Mouse (Mus musculus): ENCODE measurements around the gene Aym1.
"Not testable (repeated sequence)": the region's sequence is repeated elsewhere in the genome, so short reads cannot be mapped to it uniquely, and the experiment has no call there.

Gene Aym1

GRCm38 (mm10) chr5:113357186-113357585 is at the start of gene Aym1:
TSS of gene Aym1 (plus strand) at chr5:113357294.
- no peak for DNase-seq

GRCm38 (mm10) chr5:113309491-113310376 is 47.4 kb upstream of the Aym1 start:
- peak; percentile 39 for DNase-seq

DNA sequence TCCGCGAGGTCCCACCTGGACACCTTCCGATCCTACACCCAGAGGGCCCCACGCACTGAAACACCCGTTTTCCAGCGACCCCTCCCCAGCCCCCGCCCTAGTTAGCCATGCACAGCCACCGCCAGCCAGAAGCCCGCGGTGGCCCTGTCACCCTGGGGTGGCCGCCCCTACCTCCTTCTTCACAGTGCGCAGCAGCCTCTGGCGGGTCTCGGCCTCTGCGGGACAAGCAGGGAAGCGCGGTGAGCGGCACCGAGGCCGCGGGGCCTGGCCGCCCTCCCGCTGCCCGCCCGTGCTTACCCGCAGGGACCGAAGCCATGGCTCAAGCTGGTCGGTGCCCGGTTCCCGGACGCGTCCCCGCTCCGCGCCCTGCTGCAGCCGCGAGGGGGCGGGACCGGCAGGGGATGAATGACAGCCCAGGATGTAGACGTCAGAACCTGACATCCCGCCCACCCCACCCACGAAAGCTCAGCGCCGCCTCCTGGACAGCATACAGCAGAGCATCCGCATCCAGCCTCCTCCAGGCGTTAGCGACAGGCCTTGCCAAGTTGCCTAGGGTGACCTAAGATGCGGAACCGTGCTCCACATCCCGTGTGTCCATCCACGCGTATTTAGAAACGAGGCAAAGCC is 46.6 kb upstream of the Aym1 start, which contains the start of gene Sgsm1:
Sgsm1 (minus strand) TSS at position 410 of the 627 bp plus-strand sequence.
- DNase-seq: peak; percentile 91

- peak; percentile 90 for DNase-seq
Observed at GRCm38 (mm10) chr5:113313998-113314397, 43.1 kb upstream of the Aym1 start.

DNA sequence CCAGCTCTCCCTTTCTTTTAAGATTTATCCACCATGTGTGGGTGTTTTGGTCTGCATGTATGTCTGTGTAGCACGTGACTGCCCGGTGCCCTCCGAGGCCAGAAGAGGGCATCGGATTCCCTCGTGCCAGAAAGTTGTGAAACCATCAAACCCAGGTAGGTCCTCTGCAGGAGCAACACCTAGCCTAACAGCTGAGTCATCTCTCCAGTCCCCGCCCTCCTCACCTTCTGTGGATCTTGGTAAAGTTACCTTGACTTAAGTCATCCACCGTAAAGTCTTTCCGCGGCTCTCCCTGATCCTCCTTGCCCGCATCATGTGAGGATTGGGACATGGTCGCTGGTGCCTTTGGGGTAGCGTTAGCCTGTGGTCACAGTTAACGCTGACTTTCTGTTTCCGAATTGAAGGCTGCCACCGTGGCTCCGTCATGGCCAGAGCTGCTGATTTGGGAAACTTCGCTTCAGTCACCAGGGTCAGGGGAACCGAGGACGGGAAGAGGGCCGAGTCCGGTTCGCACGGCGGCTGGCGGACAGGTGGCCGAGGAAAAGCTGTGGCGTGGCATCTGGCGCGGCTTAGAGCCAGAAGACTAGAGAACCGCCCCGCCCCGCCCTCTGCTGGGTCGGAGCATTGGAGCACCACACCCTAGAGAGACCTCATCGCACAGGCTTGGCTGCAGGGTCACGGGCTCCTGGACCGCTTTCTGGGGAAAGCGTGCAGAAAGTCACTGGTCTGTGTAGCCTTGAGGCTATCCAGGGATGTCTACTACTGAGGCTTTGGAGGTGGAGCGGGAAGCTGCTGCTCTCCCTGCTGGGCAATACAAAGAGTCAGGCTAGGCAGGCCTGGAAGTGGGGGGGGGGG is 33.1 kb upstream of the Aym1 start:
- DNase-seq: no peak

DNA sequence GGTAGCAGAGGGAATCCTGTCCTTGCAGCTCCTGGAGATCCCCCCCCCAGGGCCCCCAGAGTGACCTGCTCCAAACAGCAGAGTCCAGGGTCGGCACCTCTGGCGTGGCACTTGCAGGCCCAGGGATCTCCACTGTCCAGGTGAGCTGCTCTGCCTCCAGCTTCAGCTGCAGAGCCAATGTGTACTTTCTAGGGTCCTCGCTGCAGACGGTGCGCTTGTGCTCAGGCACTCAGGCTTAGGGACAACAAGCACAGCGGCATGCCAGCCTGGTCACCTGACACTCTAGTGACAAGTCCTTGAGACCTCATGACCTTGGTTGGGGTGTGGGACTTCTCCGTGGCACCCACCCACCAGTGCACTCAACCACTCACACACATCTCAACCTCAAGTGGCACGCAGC is 27.6 kb upstream of the Aym1 start:
- no peak for DNase-seq

DNA sequence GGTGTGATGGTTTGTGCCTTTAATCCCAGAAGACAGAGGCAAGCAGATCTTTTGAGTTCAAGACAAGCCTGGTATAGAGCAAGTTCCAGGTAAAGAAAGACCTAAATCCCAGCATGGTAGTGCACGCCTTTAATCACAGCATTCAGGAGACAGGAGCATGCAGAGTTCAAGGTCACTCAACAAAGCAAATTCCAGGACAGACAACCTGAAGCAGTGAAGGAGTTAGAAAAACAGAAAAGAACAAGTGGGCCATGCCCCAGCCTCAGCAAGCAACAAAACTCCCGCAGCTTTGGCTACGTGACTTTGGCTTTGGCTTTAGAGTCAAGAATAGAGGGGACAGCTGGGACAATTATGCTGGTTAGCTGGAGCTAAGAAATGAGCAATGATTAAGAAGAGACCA is 26.9 kb upstream of the Aym1 start:
- DNase-seq: no peak

- no peak for DNase-seq
Observed at GRCm38 (mm10) chr5:113332239-113332638, 24.9 kb upstream of the Aym1 start.

- no peak for DNase-seq
Observed at GRCm38 (mm10) chr5:113332899-113333298, 24.2 kb upstream of the Aym1 start.

DNA sequence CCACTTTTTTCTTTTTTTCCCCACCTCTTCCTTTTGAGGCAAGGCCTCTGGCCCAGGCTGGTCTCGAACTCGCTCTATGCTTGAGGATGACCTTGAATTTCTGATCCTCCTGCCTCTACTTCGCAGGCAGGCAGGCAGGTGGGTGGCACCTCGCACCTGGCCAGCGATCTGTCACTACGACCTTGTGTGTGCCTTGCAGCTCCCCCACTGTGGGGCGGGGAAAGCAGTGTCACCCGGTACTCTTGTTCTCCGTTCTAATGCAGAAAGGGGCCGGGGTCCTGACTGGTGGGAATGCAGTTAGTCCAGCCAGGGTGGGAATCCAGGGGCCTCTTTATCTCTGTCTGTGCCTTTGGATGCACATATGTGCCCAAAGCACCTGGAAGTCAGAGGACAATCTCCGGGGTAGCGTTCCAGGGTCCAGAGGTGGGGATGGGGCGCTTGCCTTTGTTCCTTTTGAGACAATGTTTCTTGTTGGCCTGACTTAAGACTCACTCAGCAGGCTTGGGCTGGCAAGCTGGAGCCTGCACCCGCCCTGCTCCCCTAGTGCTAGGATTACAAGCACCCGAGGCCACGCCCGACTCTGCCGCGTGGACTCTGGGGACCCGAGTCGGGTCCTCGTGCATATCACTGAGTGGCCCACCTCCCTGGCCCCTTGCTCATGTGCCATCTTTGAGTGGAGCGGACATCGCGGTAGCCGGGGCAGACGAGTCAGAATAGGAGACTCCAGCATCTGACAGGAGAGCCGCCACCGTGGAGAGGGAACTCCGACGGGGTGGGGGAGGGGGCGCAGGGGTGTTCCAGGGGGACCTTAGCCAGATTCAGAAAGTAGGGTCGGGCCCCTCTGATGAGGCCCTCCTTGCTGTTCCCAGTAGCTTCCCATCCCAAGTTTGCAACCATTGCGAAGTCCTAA is 22.2 kb upstream of the Aym1 start:
- no peak for DNase-seq

- DNase-seq: no peak
Observed at GRCm38 (mm10) chr5:113335732-113336131, 21.4 kb upstream of the Aym1 start.

DNA sequence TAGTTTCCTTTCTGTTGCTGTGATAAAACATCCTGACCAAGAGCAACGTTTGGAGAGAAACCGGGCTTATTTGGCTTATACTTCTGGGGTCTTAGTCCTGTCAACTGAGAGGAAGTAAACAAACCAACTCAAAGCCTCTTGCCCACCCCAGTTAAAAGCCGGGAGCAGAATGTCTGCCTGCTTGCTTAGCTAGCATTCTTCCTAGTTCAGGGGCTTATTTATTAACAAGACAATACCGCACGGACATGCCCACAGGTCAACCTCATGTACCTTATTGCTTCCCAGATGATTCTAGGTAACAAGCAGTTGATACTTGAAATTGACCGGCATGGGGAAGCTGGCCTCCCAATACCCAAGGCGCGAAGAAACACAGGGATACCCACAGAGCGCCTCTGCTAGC is 20.8 kb upstream of the Aym1 start:
- no peak for DNase-seq

GRCm38 (mm10) chr5:113344635-113345386 is 12.3 kb upstream of the Aym1 start:
- no peak for DNase-seq

DNA sequence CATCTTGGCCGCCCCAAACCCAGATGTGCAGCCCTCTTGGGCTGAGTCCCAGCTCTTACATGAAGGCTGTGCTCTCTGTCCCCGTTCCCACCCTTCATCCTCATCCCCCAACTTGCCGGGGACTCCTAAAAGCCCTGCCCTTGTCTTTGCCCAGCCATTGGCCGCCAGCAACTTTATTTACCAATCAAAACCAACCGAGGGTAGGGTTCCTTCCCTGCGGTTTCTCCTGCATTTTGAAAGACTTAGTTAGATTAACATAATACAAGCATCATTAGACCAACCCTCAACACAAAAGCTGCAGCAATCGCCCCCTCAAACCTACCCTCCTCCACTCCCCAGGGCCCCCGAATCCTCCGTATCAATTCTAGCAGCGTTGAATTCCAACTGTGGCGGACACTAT is 11.3 kb upstream of the Aym1 start:
- no peak for DNase-seq

DNA sequence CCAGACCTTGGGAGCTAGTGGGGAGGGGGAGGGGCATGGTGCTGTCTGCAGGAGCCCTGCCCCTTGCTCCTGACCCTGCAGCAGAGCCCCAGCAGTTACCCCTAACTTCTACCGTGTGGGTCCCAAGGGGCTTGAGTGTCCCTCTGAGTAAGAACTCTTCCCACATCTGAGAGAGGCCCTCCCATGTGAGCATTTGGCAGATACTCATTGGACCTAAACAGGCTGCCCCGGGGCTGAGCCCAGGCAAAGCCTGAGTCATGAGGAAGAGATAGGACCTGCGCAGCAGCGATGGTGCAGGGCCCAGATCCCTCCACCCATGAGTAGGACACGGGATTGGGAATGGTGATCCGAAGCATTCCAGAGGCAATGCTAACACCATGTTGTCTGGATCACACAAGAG is 10.4 kb upstream of the Aym1 start:
- DNase-seq: not testable (repeated sequence)

DNA sequence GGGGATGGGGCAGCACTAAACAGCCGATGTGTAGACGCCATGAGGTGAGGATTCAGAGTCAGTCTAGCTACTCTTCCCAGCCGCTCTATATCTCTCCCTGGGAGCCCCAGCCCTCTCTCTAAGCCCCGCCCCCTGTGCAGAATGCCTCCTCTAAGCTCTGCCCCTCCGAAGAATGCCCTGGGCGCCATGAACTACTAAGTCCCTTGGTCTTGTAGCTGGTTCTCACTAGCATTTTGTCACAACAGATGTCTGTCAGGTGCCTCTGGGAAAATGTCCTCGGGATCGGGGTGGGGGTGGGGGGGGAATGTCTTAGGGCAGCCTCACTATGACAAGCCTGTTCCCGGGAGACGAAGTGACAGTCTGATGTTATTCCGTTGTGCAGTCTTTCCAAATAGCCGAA is 9.5 kb upstream of the Aym1 start:
- no peak for DNase-seq

DNA sequence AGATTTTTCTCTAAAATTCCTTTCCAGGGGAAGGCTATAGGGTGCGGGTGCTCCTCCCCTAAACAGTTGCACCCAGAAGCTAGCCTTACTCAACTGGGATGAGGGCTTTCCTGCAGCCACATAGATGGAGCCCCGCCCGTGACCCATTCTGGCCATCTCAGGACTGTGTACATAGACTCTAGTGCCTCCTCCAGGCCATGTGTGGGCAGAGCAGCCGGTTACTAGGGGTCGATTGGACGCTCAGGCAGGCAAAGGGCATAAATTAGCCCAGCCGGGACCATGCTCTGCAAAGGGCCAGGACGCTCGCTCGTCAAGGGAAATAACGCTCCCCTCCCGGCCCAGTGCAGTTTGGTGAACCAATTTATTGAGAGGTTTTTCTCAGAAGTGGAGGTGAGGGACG is 8.5 kb upstream of the Aym1 start:
- no peak for DNase-seq

GRCm38 (mm10) chr5:113349226-113349625 is 7.9 kb upstream of the Aym1 start:
- DNase-seq: no peak

DNA sequence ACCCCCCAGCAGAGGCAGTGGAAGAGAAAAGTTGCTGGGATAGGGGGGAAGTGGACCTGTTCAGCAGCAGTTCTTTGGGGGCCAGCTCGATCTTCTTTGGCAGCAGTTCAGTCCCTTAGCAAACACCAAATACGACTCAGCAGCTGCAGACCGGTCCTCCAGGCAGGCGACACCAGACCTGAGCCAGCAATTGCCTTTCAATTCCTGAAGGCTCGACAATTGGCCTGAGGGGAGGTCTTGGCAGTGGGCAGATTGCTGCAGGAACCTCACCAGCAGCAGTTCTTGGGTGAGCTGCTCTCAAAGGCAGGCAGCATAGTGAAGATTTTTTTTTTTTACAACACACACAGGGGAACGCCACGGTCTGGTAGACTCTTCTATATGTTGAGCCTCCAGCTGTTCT is 7.3 kb upstream of the Aym1 start:
- DNase-seq: no peak

- DNase-seq: no peak
Observed at GRCm38 (mm10) chr5:113351768-113352167, 5.3 kb upstream of the Aym1 start.

DNA sequence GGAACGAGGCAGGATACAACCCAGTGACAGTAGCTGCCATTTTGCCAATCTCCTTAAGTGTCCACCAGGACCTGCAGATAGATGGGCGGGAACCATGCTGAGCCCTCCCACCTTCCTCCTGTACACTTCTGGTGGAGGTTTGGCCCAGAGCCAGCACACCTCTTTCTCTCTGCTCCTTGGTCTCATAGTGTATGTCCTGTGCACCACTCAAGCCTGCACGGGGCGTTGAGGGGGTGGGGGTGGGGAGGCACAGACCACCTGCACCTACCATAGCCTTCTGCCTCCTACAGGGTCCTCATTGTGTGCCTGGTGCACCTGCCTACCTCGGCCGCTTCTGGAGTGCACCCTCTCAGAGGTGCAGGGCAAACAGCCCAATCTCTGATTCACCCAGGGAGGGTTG is 4.5 kb upstream of the Aym1 start:
- DNase-seq: no peak

DNA sequence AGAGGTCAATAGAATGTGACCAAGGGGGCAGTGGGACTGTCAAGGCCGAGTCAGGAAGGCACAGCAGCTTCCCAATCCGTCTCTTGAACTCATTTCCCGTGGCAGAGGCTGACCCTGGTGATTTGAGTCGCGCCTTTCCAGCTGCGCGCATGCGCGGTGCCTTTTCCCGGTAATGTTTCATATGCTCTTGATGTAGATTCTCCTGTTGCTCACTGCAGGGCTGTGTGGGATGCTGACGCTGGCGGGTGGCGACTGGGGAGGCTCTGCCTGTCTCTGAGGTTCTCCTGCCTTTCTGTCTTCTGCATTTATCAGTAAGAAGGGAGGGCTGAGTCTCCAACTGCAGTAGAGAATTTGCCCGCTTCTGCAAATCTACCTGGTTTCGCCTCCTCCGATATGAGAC is 2.8 kb upstream of the Aym1 start:
- no peak for DNase-seq

Measured in cerebellum, adult 11 months (tissue).